Comparison of ENCODE assay signal across 8 mouse cellular contexts in genomic region chr5:134350660-134351059, GRCm38 (mm10). TPM values are rescaled to one million over a fixed set of nuclear protein-coding genes. Genes with fewer than 3 reads are reported as not detected.
A peak's percentile ranks its signal among the peaks of the same experiment; 100 is the strongest.
DNase-seq lines count a peak whose midpoint lies in the region; ATAC-seq and TF ChIP-seq lines count a peak whose summit lies in the region.

No protein-coding gene starts in this region.

- no peak overlapping the region for H3K27ac ChIP-seq in heart, embryonic 14.5 days (replicated peaks in 1 of 2; ENCODE audit: control insufficient read depth in 1 of 2, insufficient read depth in 1 of 2, low read depth in 2 of 2, low read length in 2 of 2)
- H3K27ac ChIP-seq in kidney, embryonic 16.5 days (ENCODE audit: low read length), result peak overlapping the region; percentile 38; the same call in 1 of the 2 replicates
- no peak overlapping the region for H3K27ac ChIP-seq in lung, embryonic 16.5 days (ENCODE audit: low read length)

- H3K4me2 ChIP-seq in heart, embryonic 14.5 days (ENCODE audit: low read length), result peak overlapping the region; percentile 46
- H3K4me2 ChIP-seq in kidney, embryonic 16.5 days (replicated peaks; ENCODE audit: low read depth, low read length), result peak overlapping the region; percentile 43
- peak overlapping the region; percentile 42 for H3K4me2 ChIP-seq in lung, embryonic 16.5 days (ENCODE audit: low read depth, low read length)

- H3K9ac ChIP-seq in heart, embryonic 14.5 days (ENCODE audit: low read length), result no peak overlapping the region
- no peak overlapping the region for H3K9ac ChIP-seq in kidney, embryonic 16.5 days (replicated peaks; ENCODE audit: low read length)
- no peak overlapping the region for H3K9ac ChIP-seq in lung, embryonic 16.5 days (ENCODE audit: low read length)

- TF ChIP-seq CTCF in G1E (IDR thresholded peaks at IDR 0.05; ENCODE audit: low read depth, low read length), result no peak

- ATAC-seq in G1E (ENCODE audit: extremely low read depth, insufficient number of reproducible peaks, low FRiP score, poor library complexity, severe bottlenecking), result peak; percentile 100
- peak; percentile 95 for ATAC-seq in erythroid progenitor cell, adult 5-6 weeks (replicated peaks; ENCODE audit: low FRiP score, poor library complexity, severe bottlenecking)
- ATAC-seq in heart, embryonic 14.5 days (ENCODE audit: insufficient number of reproducible peaks, insufficient read depth, low FRiP score, low read depth), result peak; percentile 59
- peak; percentile 89 for ATAC-seq in kidney, embryonic 16.5 days (ENCODE audit: low FRiP score, low TSS enrichment)
- peak; percentile 87 for ATAC-seq in lung, embryonic 16.5 days (ENCODE audit: low read depth)
- ATAC-seq in neutrophil, adult 5-6 weeks (ENCODE audit: extremely low read depth, insufficient number of reproducible peaks, low FRiP score, poor library complexity, severe bottlenecking), result peak; percentile 53; the same call in 1 of the 2 replicates

- peak overlapping the region; percentile 31; the same call in 1 of the 2 replicates for H3K4me3 ChIP-seq in G1E (ENCODE audit: low read depth, low read length)
- H3K4me3 ChIP-seq in heart, embryonic 14.5 days (ENCODE audit: control insufficient read depth in 1 of 2, insufficient read depth in 1 of 2, low read depth in 1 of 2, low read length in 2 of 2), result no peak overlapping the region
- peak overlapping the region; percentile 27 for H3K4me3 ChIP-seq in kidney, embryonic 16.5 days (ENCODE audit: low read length)
- H3K4me3 ChIP-seq in lung, embryonic 16.5 days (ENCODE audit: low read length), result 0 out of 2 replicates have a peak overlapping the region, but pooled peaks have one; percentile 11

- H3K4me1 ChIP-seq in G1E (ENCODE audit: insufficient read depth, low read depth, low read length), result peaks cover 18% of the 10 kb centered on the region
- peaks cover 13 to 18% of the 10 kb centered on the region in 2 experiments; a peak in 3 of 4 replicates for H3K4me1 ChIP-seq in heart, embryonic 14.5 days (ENCODE audit: control insufficient read depth in 2 of 2, insufficient read depth in 2 of 2, low read length in 2 of 2)
- peaks cover 6% of the 10 kb centered on the region for H3K4me1 ChIP-seq in kidney, embryonic 16.5 days (ENCODE audit: insufficient read depth, low read length)
- peaks cover 15% of the 10 kb centered on the region for H3K4me1 ChIP-seq in lung, embryonic 16.5 days (replicated peaks; ENCODE audit: control insufficient read depth, insufficient read depth, low read length)

- H3K9me3 ChIP-seq in G1E (replicated peaks), result no peaks in the 10 kb centered on the region
- no peaks in the 10 kb centered on the region for H3K9me3 ChIP-seq in heart, embryonic 14.5 days (ENCODE audit: control insufficient read depth, low read length)
- no peaks in the 10 kb centered on the region for H3K9me3 ChIP-seq in kidney, embryonic 16.5 days (ENCODE audit: low read length)
- H3K9me3 ChIP-seq in lung, embryonic 16.5 days (ENCODE audit: control insufficient read depth, low read length), result no peaks in the 10 kb centered on the region

- WGBS in heart, embryonic 14.5 days, result 17% methylated on average over 10 of the region's 10 CpGs
- WGBS in kidney, embryonic 16.5 days, result 6% methylated on average over 10 of the region's 10 CpGs
- WGBS in lung, embryonic 16.5 days, result 9% methylated on average over 10 of the region's 10 CpGs

- H3K36me3 ChIP-seq in G1E (replicated peaks), result no peaks in the 10 kb centered on the region
- no peaks in the 10 kb centered on the region for H3K36me3 ChIP-seq in heart, embryonic 14.5 days (ENCODE audit: control insufficient read depth, insufficient read depth, low read length)
- H3K36me3 ChIP-seq in kidney, embryonic 16.5 days (ENCODE audit: insufficient read depth, low read length), result no peaks in the 10 kb centered on the region
- no peaks in the 10 kb centered on the region for H3K36me3 ChIP-seq in lung, embryonic 16.5 days (ENCODE audit: control insufficient read depth, insufficient read depth, low read length)

- peaks cover 21% of the 10 kb centered on the region for H3K27me3 ChIP-seq in G1E (ENCODE audit: insufficient read depth, low read length)
- H3K27me3 ChIP-seq in heart, embryonic 14.5 days (ENCODE audit: control insufficient read depth, insufficient read depth, low read length), result no peaks in the 10 kb centered on the region
- no peaks in the 10 kb centered on the region for H3K27me3 ChIP-seq in kidney, embryonic 16.5 days (ENCODE audit: insufficient read depth, low read length)
- no peaks in the 10 kb centered on the region for H3K27me3 ChIP-seq in lung, embryonic 16.5 days (ENCODE audit: control insufficient read depth, insufficient read depth, low read depth, low read length)

- peak; percentile 80 for DNase-seq in G1E (ENCODE audit: low spot score)
- peak; percentile 86 for DNase-seq in adrenal gland, postnatal 10 days
- DNase-seq in urinary bladder, postnatal 4 days (ENCODE audit: low spot score in 2 of 2), result peak; percentile 65 to 69

RNA-seq across cellular contexts. Expression of gene Gtf2i, which starts 36.1 kb away (rescaled TPM):
- total RNA-seq in G1E (2014; fragmentation: Nextera tagmentation) (176 and 183 TPM in 2 replicates), G1E (2017) (53.0 and 55.7 TPM in 2 replicates)
- 220 and 291 TPM in 2 replicates for polyA plus RNA-seq in G1E (2012)
- 100 to 1,000 TPM; 228 to 249 TPM for total RNA-seq in adrenal gland, postnatal 10 days (2021)
- 20.2 and 37.3 TPM in 2 replicates for total RNA-seq in erythroid progenitor cell, adult 5-6 weeks (2015; ENCODE audit: low replicate concordance)
- 21.2 and 37.5 TPM in 2 replicates for total RNA-seq in erythroid progenitor cell, adult 5-6 weeks (2017; ENCODE audit: low replicate concordance)
- polyA plus RNA-seq in heart, embryonic 14.5 days (2014; fragmentation: Nextera tagmentation; extraction: Ambion mirVana), result 131 and 132 TPM in 2 replicates
- 179 and 192 TPM in 2 replicates for polyA plus RNA-seq in kidney, embryonic 16.5 days (2015; fragmentation: Nextera tagmentation; extraction: Ambion mirVana)
- polyA plus RNA-seq in lung, embryonic 16.5 days (2015; fragmentation: Nextera tagmentation; extraction: Ambion mirVana), result 165 and 170 TPM in 2 replicates
- 36.2 and 37.6 TPM in 2 replicates for total RNA-seq in neutrophil, adult 5-6 weeks (2017)

Comparison
In these comparisons a context has a peak if more than half of its experiments do, and no peak if none do; other contexts are left out.
1. H3K4me3 ChIP-seq: peak in G1E (single experiment), kidney, embryonic 16.5 days (single experiment) and lung, embryonic 16.5 days (single experiment); none in heart, embryonic 14.5 days (0 of 2).
2. Peak in every context shown above with its lines, with median percentiles within 50 percentile points of each other: ATAC-seq, DNase-seq and H3K4me2 ChIP-seq.